Mouse (Mus musculus) embryonic facial prominence, embryonic 14.5 days (tissue): ENCODE data around the gene Polr3b. TPM values are rescaled to one million over a fixed set of nuclear protein-coding genes. Genes with fewer than 3 reads are reported as not detected.

Experiments
- ATAC-seq: fragments of 200-750 bp; cut with Nextera tagmentation; 2 replicates; pipeline ENCODE4 v1.8.0; 2017; ENCODE audit warnings: low read depth, moderate number of reproducible peaks, moderate TSS enrichment
- DNase-seq: peaks from one replicate; pipeline ENCODE4 v3.0.0-alpha.2; 2015; ENCODE audit warnings: low spot score
- H3K27ac ChIP-seq: fragments of 300-500 bp; sonication (generic); replicated peaks from 2 replicates; pipeline ENCODE4 v1.5.1; 2014; ENCODE audit warnings: low read depth, mild to moderate bottlenecking, low read length, moderate library complexity
- H3K27me3 ChIP-seq: fragments of 300-500 bp; sonication (generic); replicated peaks from 2 replicates; pipeline ENCODE4 v1.6.1; 2014; ENCODE audit warnings: low read length; ENCODE audit not compliant: control insufficient read depth, insufficient read depth
- H3K36me3 ChIP-seq: fragments of 300-500 bp; sonication (generic); 2 replicates; pipeline ENCODE4 v1.6.1; 2014; ENCODE audit warnings: low read length, mixed read lengths; ENCODE audit not compliant: control insufficient read depth, insufficient read depth
- H3K4me1 ChIP-seq: fragments of 300-500 bp; sonication (generic); 2 replicates; pipeline ENCODE4 v1.6.1; 2014; ENCODE audit warnings: antibody characterized with exemption, low read length; ENCODE audit not compliant: control insufficient read depth, insufficient read depth
- H3K4me2 ChIP-seq: fragments of 300-500 bp; sonication (generic); 2 replicates; pipeline ENCODE4 v1.6.1; 2014; ENCODE audit warnings: low read depth, mild to moderate bottlenecking, low read length, moderate library complexity, mixed read lengths
- H3K4me3 ChIP-seq: fragments of 300-500 bp; sonication (generic); 2 replicates; pipeline ENCODE4 v1.5.1; 2014; ENCODE audit warnings: low read depth, mild to moderate bottlenecking, low read length
- H3K9ac ChIP-seq: fragments of 300-500 bp; sonication (generic); 2 replicates; pipeline ENCODE4 v1.6.1; 2014; ENCODE audit warnings: low read depth, mild to moderate bottlenecking, low read length, moderate library complexity, mixed read lengths
- H3K9me3 ChIP-seq: fragments of 300-500 bp; sonication (generic); 2 replicates; pipeline ENCODE4 v1.6.1; 2016; ENCODE audit warnings: low read length; ENCODE audit not compliant: control insufficient read depth
- WGBS: fragments of 180-500 bp; shearing (Covaris S2); extraction: QIAGEN DNeasy Blood & Tissue Kit; methylation state at CpG from one replicate; pipeline ENCODE4 v1.1.7; 2014; 5-methylcytosine and 5-hydroxymethylcytosine counted together
- polyA plus RNA-seq: library from polyadenylated mRNA; unstranded; fragments of >200 nt; fragmentation: Nextera tagmentation; extraction: Ambion mirVana; gene quantifications from 2 replicates; pipeline ENCODE4 v1.2.1, GENCODE M21; 2014

Polr3b gene
- polyA plus RNA-seq, 1 experiment from 2014 or later: 10.9 TPM

GRCm38 (mm10) chr10:84711940-84712339 lies 89.8 kb downstream of the Polr3b start:
- no peak overlapping the region for H3K9ac ChIP-seq
- ATAC-seq (no peak), DNase-seq (no peak)
- H3K27ac ChIP-seq: no peak overlapping the region
- no peaks in the 10 kb centered on the region for H3K27me3 ChIP-seq
- no peak overlapping the region for H3K4me2 ChIP-seq
- peaks cover 21% of the 10 kb centered on the region; the same call in 1 of the 2 replicates for H3K36me3 ChIP-seq
- no peak overlapping the region for H3K4me3 ChIP-seq
- H3K4me1 ChIP-seq: peaks cover 11% of the 10 kb centered on the region
- no peaks in the 10 kb centered on the region for H3K9me3 ChIP-seq
- WGBS: 59% methylated on average over 5 of the region's 5 CpGs

- Histone ChIP-seq H3K9me3 (no peaks in the 10 kb centered on the region), H3K4me2 (no peak overlapping the region), H3K27me3 (no peaks in the 10 kb centered on the region), H3K4me1 (peaks cover 11% of the 10 kb centered on the region), H3K36me3 (peaks cover 21% of the 10 kb centered on the region; the same call in 1 of the 2 replicates), H3K4me3 (no peak overlapping the region), H3K27ac (no peak overlapping the region), H3K9ac (no peak overlapping the region)
- DNase-seq (peak; percentile 66), ATAC-seq (peak; percentile 82)
- WGBS: 68% methylated on average over 6 of the region's 6 CpGs
Observed at GRCm38 (mm10) chr10:84712532-84712931, 90.4 kb downstream of the Polr3b start.

GRCm38 (mm10) chr10:84713043-84713442 lies 91.0 kb downstream of the Polr3b start:
- Histone ChIP-seq H3K4me1 (peaks cover 11% of the 10 kb centered on the region), H3K27ac (no peak overlapping the region), H3K9ac (no peak overlapping the region), H3K27me3 (no peaks in the 10 kb centered on the region), H3K9me3 (no peaks in the 10 kb centered on the region), H3K36me3 (peaks cover 21% of the 10 kb centered on the region; the same call in 1 of the 2 replicates), H3K4me2 (no peak overlapping the region), H3K4me3 (no peak overlapping the region)
- 71% methylated on average over 10 of the region's 10 CpGs for WGBS
- DNase-seq: peak; percentile 31
- no peak for ATAC-seq

- DNase-seq (no peak), ATAC-seq (no peak)
- WGBS: 88% methylated on average over 7 of the region's 7 CpGs
- Histone ChIP-seq H3K27me3 (no peaks in the 10 kb centered on the region), H3K27ac (no peak overlapping the region), H3K9ac (no peak overlapping the region), H3K4me2 (no peak overlapping the region), H3K4me1 (peaks cover 11% of the 10 kb centered on the region), H3K36me3 (peaks cover 29% of the 10 kb centered on the region), H3K4me3 (no peak overlapping the region), H3K9me3 (no peaks in the 10 kb centered on the region)
Observed at GRCm38 (mm10) chr10:84715639-84716038, 93.5 kb downstream of the Polr3b start.

GRCm38 (mm10) chr10:84716581-84716980 lies 94.5 kb downstream of the Polr3b start:
- Histone ChIP-seq H3K4me2 (no peak overlapping the region), H3K9me3 (no peaks in the 10 kb centered on the region), H3K4me1 (peaks cover 9% of the 10 kb centered on the region), H3K27ac (no peak overlapping the region), H3K36me3 (peaks cover 33% of the 10 kb centered on the region), H3K9ac (no peak overlapping the region), H3K4me3 (no peak overlapping the region), H3K27me3 (no peaks in the 10 kb centered on the region)
- no peak for ATAC-seq
- no peak for DNase-seq
- WGBS: 90% methylated on average over 7 of the region's 7 CpGs

- WGBS: 75% methylated on average over 12 of the region's 12 CpGs
- no peak for ATAC-seq
Observed at GRCm38 (mm10) chr10:84722711-84723110, 100.6 kb downstream of the Polr3b start.

GRCm38 (mm10) chr10:84727005-84727404 lies 104.9 kb downstream of the Polr3b start:
- Histone ChIP-seq H3K4me1 (no peaks in the 10 kb centered on the region), H3K4me3 (no peak overlapping the region), H3K36me3 (peaks cover 20% of the 10 kb centered on the region; the same call in 1 of the 2 replicates), H3K27me3 (no peaks in the 10 kb centered on the region), H3K27ac (no peak overlapping the region), H3K9ac (no peak overlapping the region), H3K9me3 (no peaks in the 10 kb centered on the region), H3K4me2 (no peak overlapping the region)
- no peak for ATAC-seq
- WGBS: 92% methylated on average over 12 of the region's 12 CpGs
- no peak for DNase-seq

More at GRCm38 (mm10) chr10:84722711-84723110, 100.6 kb downstream of the Polr3b start:
- Histone ChIP-seq H3K36me3 (peaks cover 32% of the 10 kb centered on the region), H3K27ac (no peak overlapping the region), H3K27me3 (no peaks in the 10 kb centered on the region), H3K4me2 (no peak overlapping the region), H3K4me1 (no peaks in the 10 kb centered on the region), H3K4me3 (no peak overlapping the region), H3K9me3 (no peaks in the 10 kb centered on the region), H3K9ac (no peak overlapping the region)
- no peak for DNase-seq

- 91% methylated on average over 4 of the region's 4 CpGs for WGBS
- Histone ChIP-seq H3K4me2 (no peak overlapping the region), H3K4me3 (no peak overlapping the region), H3K27me3 (no peaks in the 10 kb centered on the region), H3K27ac (no peak overlapping the region), H3K4me1 (no peaks in the 10 kb centered on the region), H3K36me3 (peaks cover 20% of the 10 kb centered on the region; the same call in 1 of the 2 replicates), H3K9ac (no peak overlapping the region), H3K9me3 (no peaks in the 10 kb centered on the region)
- no peak for ATAC-seq
- no peak for DNase-seq
Observed at GRCm38 (mm10) chr10:84727760-84728159, 105.7 kb downstream of the Polr3b start.

GRCm38 (mm10) chr10:84730078-84730477 lies 108.0 kb downstream of the Polr3b start:
- Histone ChIP-seq H3K4me1 (no peaks in the 10 kb centered on the region), H3K4me3 (no peak overlapping the region), H3K36me3 (peaks cover 16% of the 10 kb centered on the region; the same call in 1 of the 2 replicates), H3K9ac (no peak overlapping the region), H3K4me2 (no peak overlapping the region), H3K27me3 (no peaks in the 10 kb centered on the region), H3K9me3 (no peaks in the 10 kb centered on the region), H3K27ac (no peak overlapping the region)
- no peak for ATAC-seq
- WGBS: 81% methylated on average over 3 of the region's 3 CpGs
- DNase-seq: no peak
